Mouse (Mus musculus): ENCODE data around the gene Pex11b.
A peak's percentile ranks its signal among the peaks of the same experiment; 100 is the strongest.
"Not testable (repeated sequence)": the region's sequence is repeated elsewhere in the genome, so short reads cannot be mapped to it uniquely, and the experiment has no call there.

Pex11b gene

GRCm38 (mm10) chr3:96675171-96675570 lies 40.0 kb downstream of the Pex11b start:
- no peak for DNase-seq (ENCODE audit: low spot score)

GRCm38 (mm10) chr3:96675690-96676089 lies 40.5 kb downstream of the Pex11b start:
- DNase-seq (ENCODE audit: low spot score), result no peak

- no peak for DNase-seq (ENCODE audit: low spot score)
Observed at GRCm38 (mm10) chr3:96678456-96678855, 43.3 kb downstream of the Pex11b start.

GRCm38 (mm10) chr3:96679159-96679674 lies 44.0 kb downstream of the Pex11b start:
- DNase-seq (ENCODE audit: low spot score), result no peak

- DNase-seq (ENCODE audit: low spot score), result no peak
Observed at GRCm38 (mm10) chr3:96680269-96680956, 45.2 kb downstream of the Pex11b start.

GRCm38 (mm10) chr3:96683496-96683895 lies 48.3 kb downstream of the Pex11b start:
- DNase-seq (ENCODE audit: low spot score), result no peak

- no peak for DNase-seq (ENCODE audit: low spot score)
Observed at GRCm38 (mm10) chr3:96684151-96684821, 49.1 kb downstream of the Pex11b start.

- DNase-seq (ENCODE audit: low spot score), result no peak
Observed at GRCm38 (mm10) chr3:96684822-96685156, 49.6 kb downstream of the Pex11b start.

- DNase-seq (ENCODE audit: low spot score), result not testable (repeated sequence)
Observed at GRCm38 (mm10) chr3:96686057-96686456, 50.9 kb downstream of the Pex11b start.

- DNase-seq (ENCODE audit: low spot score), result no peak
Observed at GRCm38 (mm10) chr3:96688854-96689253, 53.7 kb downstream of the Pex11b start.

GRCm38 (mm10) chr3:96690298-96690697 lies 55.1 kb downstream of the Pex11b start:
- DNase-seq (ENCODE audit: low spot score), result no peak

- DNase-seq (ENCODE audit: low spot score), result peak; percentile 73
Observed at GRCm38 (mm10) chr3:96692506-96692905, 57.3 kb downstream of the Pex11b start.

GRCm38 (mm10) chr3:96693579-96693978 lies 58.4 kb downstream of the Pex11b start:
- no peak for DNase-seq (ENCODE audit: low spot score)

All from embryo, embryonic 10.5 days (tissue).